Mouse (Mus musculus) E14TG2a.4 (cell line): ENCODE measurements at regions not wholly inside any gene's neighbourhood (a gene's known extent, or its start where the extent isn't known, plus 50 kb on each side); places are given as distances from the start of the nearest gene placed in this dataset.

Source experiments
- CTCF ChIP-seq: conservative IDR thresholded peaks from 2 replicates; pipeline ENCODE4 v1.5.1; 2014; ENCODE audit warnings: low read length
- POU5F1 ChIP-seq: IDR thresholded peaks from 2 replicates; pipeline ENCODE4 v1.6.1; 2014; ENCODE audit warnings: low read length, borderline replicate concordance

DNA sequence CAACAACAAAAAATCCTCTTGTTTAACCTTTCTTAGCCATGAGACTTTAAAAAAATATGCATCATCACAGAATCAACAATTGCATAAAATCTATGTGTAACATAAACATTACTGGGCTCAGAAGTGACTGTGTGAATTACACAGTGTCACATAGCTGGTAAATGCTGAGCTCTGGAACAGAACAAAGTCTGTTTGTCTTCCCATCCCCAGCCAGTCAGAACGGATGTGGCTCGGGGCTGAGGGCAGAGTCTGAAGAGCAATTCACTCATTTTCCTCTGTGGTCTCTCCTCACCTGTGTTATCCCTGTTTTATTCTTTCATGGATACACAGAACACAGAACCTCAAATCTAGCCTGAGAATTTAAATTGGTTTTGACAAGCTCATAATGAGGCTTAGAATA, 261.0 kb upstream of the Sp4 start:
- TF ChIP-seq CTCF (no peak), POU5F1 (no peak)
